Mouse (Mus musculus) G1E (cell line): ENCODE measurements around the gene Cul1.

Experiments
- CTCF ChIP-seq: IDR thresholded peaks from 2 replicates; pipeline ENCODE4 v1.5.1; 2012; ENCODE audit warnings: low read depth, low read length, inconsistent platforms, mixed read lengths
- GATA1 ChIP-seq: IDR thresholded peaks from 2 replicates; pipeline ENCODE4 v1.6.1; 2012; ENCODE audit warnings: borderline replicate concordance, low read length, inconsistent platforms, mixed read lengths

- no peak for TF ChIP-seq CTCF
- TF ChIP-seq GATA1, result no peak
Measured at GRCm38 (mm10) chr6:47525041-47525440, 71.8 kb downstream of the Cul1 start.
